Mouse (Mus musculus) hindbrain, embryonic 16.5 days (tissue): ENCODE data around the gene Rab25. TPM values are rescaled to one million over a fixed set of nuclear protein-coding genes. Genes with fewer than 3 reads are reported as not detected.
A peak's percentile ranks its signal among the peaks of the same experiment; 100 is the strongest.

ENCODE experiments used
- ATAC-seq: fragments of 200-750 bp; cut with Nextera tagmentation; 2 replicates; pipeline ENCODE4 v1.8.0; 2017; ENCODE audit warnings: moderate TSS enrichment, moderate library complexity
- H3K27ac ChIP-seq: fragments of 300-500 bp; sonication (generic); 2 replicates; pipeline ENCODE4 v1.5.1; 2014; ENCODE audit warnings: low read depth, mild to moderate bottlenecking, control low read depth, low read length, moderate library complexity
- H3K27me3 ChIP-seq: fragments of 300-500 bp; sonication (generic); replicated peaks from 2 replicates; pipeline ENCODE4 v1.6.1; 2014; ENCODE audit warnings: low read length; ENCODE audit not compliant: control insufficient read depth, insufficient read depth
- H3K36me3 ChIP-seq: fragments of 300-500 bp; sonication (generic); 2 replicates; pipeline ENCODE4 v1.6.1; 2014; ENCODE audit warnings: mild to moderate bottlenecking, low read length, moderate library complexity, mixed read lengths; ENCODE audit not compliant: control insufficient read depth, insufficient read depth
- H3K4me1 ChIP-seq: fragments of 300-500 bp; sonication (generic); 2 replicates; pipeline ENCODE4 v1.6.1; 2014; ENCODE audit warnings: low read depth, low read length; ENCODE audit not compliant: control insufficient read depth, insufficient read depth
- H3K4me2 ChIP-seq: fragments of 300-500 bp; sonication (generic); 2 replicates; pipeline ENCODE4 v1.6.1; 2014; ENCODE audit warnings: mild to moderate bottlenecking, low read length, control low read depth, moderate library complexity
- H3K4me3 ChIP-seq: fragments of 300-500 bp; sonication (generic); 2 replicates; pipeline ENCODE4 v1.5.1; 2014; ENCODE audit warnings: mild to moderate bottlenecking, low read length, control low read depth, moderate library complexity
- H3K9ac ChIP-seq: fragments of 300-500 bp; sonication (generic); 2 replicates; pipeline ENCODE4 v1.6.1; 2014; ENCODE audit warnings: low read depth, mild to moderate bottlenecking, control low read depth, low read length, moderate library complexity
- H3K9me3 ChIP-seq: fragments of 300-500 bp; sonication (generic); 2 replicates; pipeline ENCODE4 v1.6.1; 2014; ENCODE audit warnings: mild to moderate bottlenecking, low read length, moderate library complexity; ENCODE audit not compliant: control insufficient read depth
- WGBS: fragments of 180-500 bp; shearing (Covaris S2); extraction: QIAGEN DNeasy Blood & Tissue Kit; methylation state at CpG from one replicate; pipeline ENCODE4 v1.1.7; 2014; 5-methylcytosine and 5-hydroxymethylcytosine counted together
- polyA plus RNA-seq: library from polyadenylated mRNA; unstranded; fragments of >200 nt; fragmentation: Nextera tagmentation; extraction: Ambion mirVana; gene quantifications from 2 replicates; pipeline ENCODE4 v1.2.1, GENCODE M21; 2015

Rab25 gene
- polyA plus RNA-seq, 1 experiment from 2014 or later, result not detected

GRCm38 (mm10) chr3:88523027-88523426 is 25.1 kb downstream of the Rab25 start:
- no peak overlapping the region for H3K27ac ChIP-seq
- H3K9ac ChIP-seq, result no peak overlapping the region
- WGBS, result 89% methylated on average over 8 of the region's 8 CpGs
- H3K27me3 ChIP-seq, result no peaks in the 10 kb centered on the region
- H3K4me2 ChIP-seq, result no peak overlapping the region
- no peak for ATAC-seq
- no peaks in the 10 kb centered on the region for H3K9me3 ChIP-seq
- no peak overlapping the region for H3K4me3 ChIP-seq
- H3K4me1 ChIP-seq, result peaks cover 15% of the 10 kb centered on the region
- H3K36me3 ChIP-seq, result no peaks in the 10 kb centered on the region

GRCm38 (mm10) chr3:88521803-88522331 is 26.2 kb downstream of the Rab25 start:
- ATAC-seq, result 0 out of 2 replicates have a peak, but pooled peaks have one; percentile 13
- Histone ChIP-seq H3K4me2 (no peak overlapping the region), H3K9ac (no peak overlapping the region), H3K27ac (no peak overlapping the region), H3K4me1 (peaks cover 7% of the 10 kb centered on the region), H3K9me3 (no peaks in the 10 kb centered on the region), H3K27me3 (no peaks in the 10 kb centered on the region), H3K36me3 (no peaks in the 10 kb centered on the region), H3K4me3 (no peak overlapping the region)
- 34% methylated on average over 9 of the region's 9 CpGs for WGBS

DNA sequence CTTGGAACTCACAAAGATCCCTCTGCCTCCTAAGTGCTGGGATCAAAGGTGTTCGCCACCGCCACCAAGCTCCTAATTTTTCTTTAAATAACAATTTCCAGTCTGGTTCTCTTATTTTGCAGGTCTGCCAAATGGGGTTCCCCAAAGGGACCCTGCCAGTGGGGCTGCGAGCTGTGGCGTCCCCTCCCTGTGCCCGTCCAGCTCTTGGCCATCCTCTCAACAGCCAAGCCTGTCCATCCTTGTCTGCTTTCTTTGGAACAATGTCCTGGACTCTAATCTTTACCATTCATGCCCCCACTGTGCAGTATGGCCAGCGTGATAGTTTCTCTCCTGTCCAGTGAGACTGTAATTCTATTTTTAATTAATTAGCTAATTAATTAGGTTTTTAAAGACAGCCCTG is 26.9 kb downstream of the Rab25 start:
- ATAC-seq, result no peak
- 87% methylated on average over 6 of the region's 6 CpGs for whole genome bisulfite sequencing
- Histone ChIP-seq H3K27me3 (no peaks in the 10 kb centered on the region), H3K9ac (no peak overlapping the region), H3K4me2 (no peak overlapping the region), H3K4me3 (no peak overlapping the region), H3K9me3 (no peaks in the 10 kb centered on the region), H3K27ac (no peak overlapping the region), H3K36me3 (no peaks in the 10 kb centered on the region), H3K4me1 (peaks cover 4% of the 10 kb centered on the region)

- Histone ChIP-seq H3K9me3 (no peaks in the 10 kb centered on the region), H3K36me3 (no peaks in the 10 kb centered on the region), H3K4me1 (no peaks in the 10 kb centered on the region), H3K4me2 (no peak overlapping the region), H3K27ac (no peak overlapping the region), H3K4me3 (no peak overlapping the region), H3K27me3 (no peaks in the 10 kb centered on the region), H3K9ac (no peak overlapping the region)
- no peak for ATAC-seq
- WGBS, result 79% methylated on average over 2 of the region's 2 CpGs
Measured at GRCm38 (mm10) chr3:88520078-88520477, 28.0 kb downstream of the Rab25 start.

DNA sequence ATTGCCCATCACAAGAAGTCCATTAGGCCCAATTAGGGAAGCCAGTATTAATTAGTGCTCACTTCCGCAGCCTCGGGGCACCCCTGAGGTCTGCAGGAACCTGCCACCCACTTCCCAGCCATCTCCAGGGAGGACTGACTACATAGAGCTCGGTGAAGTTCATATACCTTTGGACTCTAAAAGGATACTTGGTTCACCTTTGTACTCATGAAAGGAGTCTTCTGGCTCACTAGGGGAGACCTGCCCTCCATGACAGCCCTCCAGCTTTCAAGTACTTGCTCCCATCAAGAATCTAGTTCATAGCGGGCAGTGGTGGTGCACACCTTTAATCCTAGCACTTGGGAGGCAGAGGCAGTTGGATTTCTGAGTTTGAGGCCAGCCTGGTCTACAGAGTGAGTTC is 29.7 kb downstream of the Rab25 start:
- WGBS, result 87% methylated on average over 4 of the region's 4 CpGs
- H3K9ac ChIP-seq, result no peak overlapping the region
- H3K9me3 ChIP-seq, result no peaks in the 10 kb centered on the region
- ATAC-seq, result no peak
- no peak overlapping the region for H3K27ac ChIP-seq
- no peak overlapping the region for H3K4me3 ChIP-seq
- no peaks in the 10 kb centered on the region for H3K27me3 ChIP-seq
- H3K36me3 ChIP-seq, result no peaks in the 10 kb centered on the region
- H3K4me2 ChIP-seq, result no peak overlapping the region
- H3K4me1 ChIP-seq, result no peaks in the 10 kb centered on the region

- H3K36me3 ChIP-seq, result no peaks in the 10 kb centered on the region
- no peaks in the 10 kb centered on the region for H3K9me3 ChIP-seq
- 79% methylated on average over 2 of the region's 2 CpGs for WGBS
- no peaks in the 10 kb centered on the region for H3K27me3 ChIP-seq
- H3K4me1 ChIP-seq, result peaks cover 6% of the 10 kb centered on the region; the same call in 1 of the 2 replicates
- H3K4me3 ChIP-seq, result no peak overlapping the region
- H3K4me2 ChIP-seq, result no peak overlapping the region
- no peak overlapping the region for H3K27ac ChIP-seq
- no peak overlapping the region for H3K9ac ChIP-seq
- ATAC-seq, result no peak
Measured at GRCm38 (mm10) chr3:88516407-88516806, 31.7 kb downstream of the Rab25 start.

GRCm38 (mm10) chr3:88515095-88515386 is 33.1 kb downstream of the Rab25 start:
- Histone ChIP-seq H3K9me3 (no peaks in the 10 kb centered on the region), H3K9ac (no peak overlapping the region), H3K4me3 (no peak overlapping the region), H3K4me2 (no peak overlapping the region), H3K4me1 (peaks cover 12% of the 10 kb centered on the region), H3K27me3 (no peaks in the 10 kb centered on the region), H3K27ac (no peak overlapping the region), H3K36me3 (no peaks in the 10 kb centered on the region)
- ATAC-seq, result no peak
- WGBS, result 100% methylated on average over 2 of the region's 2 CpGs

DNA sequence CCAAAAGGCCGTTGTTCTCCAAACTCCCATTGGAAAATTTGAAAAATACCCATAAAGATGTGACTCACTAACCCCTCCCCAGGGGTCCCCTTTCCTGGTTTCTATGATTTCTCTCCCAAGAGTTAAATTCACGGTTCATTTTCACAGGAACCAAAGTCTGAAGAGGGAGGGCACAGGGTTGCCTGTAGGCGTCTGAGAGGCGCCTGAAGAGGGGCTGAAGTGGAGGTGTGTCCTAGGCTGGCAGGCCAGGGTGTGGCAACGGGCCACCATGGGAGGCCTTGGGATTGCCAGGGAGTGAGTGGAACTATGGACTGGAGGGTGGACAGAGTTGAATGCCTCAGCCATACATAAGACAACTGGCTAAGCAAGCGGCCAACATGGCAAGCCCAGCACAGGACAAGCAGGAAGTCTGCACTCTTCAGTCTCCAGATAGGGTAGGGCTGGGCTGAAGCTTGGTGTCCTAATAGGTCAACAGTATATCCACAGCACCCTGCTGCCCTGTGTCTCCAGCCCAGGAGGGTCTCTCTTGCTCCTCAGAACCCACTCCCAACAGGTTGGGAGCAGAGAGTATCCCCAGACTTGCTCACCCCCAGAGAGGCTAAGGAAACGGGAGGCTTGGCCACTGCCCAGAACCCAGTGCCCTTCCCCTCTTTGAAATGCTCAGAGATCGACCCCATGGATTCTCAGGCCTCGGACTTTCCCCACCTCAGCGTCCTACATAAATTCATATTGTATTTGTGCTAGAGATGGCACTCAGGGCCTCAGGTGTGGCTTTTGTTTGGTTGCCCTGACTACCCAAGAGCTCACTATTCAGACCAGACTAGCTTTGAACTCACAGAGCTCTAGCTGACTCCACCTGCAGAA is 33.6 kb downstream of the Rab25 start:
- ATAC-seq, result no peak
- peaks cover 18% of the 10 kb centered on the region for H3K4me1 ChIP-seq
- H3K4me3 ChIP-seq, result no peak overlapping the region
- no peak overlapping the region for H3K9ac ChIP-seq
- WGBS, result 84% methylated on average over 10 of the region's 10 CpGs
- no peak overlapping the region for H3K27ac ChIP-seq
- H3K36me3 ChIP-seq, result no peaks in the 10 kb centered on the region
- no peaks in the 10 kb centered on the region for H3K9me3 ChIP-seq
- no peak overlapping the region for H3K4me2 ChIP-seq
- H3K27me3 ChIP-seq, result no peaks in the 10 kb centered on the region

DNA sequence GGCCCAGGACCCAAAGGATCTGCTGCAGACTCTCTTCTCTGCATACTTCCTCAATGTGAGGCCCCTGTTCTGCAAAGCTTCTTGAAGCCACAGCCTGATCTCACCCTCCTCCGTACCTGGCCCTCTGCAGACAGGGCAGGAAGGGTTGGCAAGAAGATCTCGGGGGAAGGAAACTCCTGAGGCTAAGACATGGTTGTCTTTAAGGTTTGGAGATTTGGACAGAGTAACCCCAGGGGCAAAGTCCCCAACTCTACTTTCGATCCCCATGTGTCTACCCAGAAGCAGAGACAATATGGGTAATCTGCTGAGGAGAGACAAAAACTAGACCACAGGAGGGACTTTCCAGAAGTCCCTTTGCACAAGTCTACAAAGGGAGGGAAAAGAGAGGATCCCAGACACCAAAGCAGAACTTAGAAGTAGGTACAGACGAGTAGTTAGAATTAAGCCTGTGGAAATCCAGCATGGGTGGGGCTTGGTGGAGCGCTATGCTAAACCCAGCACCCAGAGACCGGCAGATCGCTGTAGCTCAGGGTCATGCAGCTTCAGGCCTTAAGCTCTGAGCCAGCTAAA is 34.5 kb downstream of the Rab25 start:
- H3K4me1 ChIP-seq, result peaks cover 21% of the 10 kb centered on the region
- H3K27ac ChIP-seq, result no peak overlapping the region
- no peaks in the 10 kb centered on the region for H3K36me3 ChIP-seq
- no peak overlapping the region for H3K4me2 ChIP-seq
- no peak for ATAC-seq
- 82% methylated on average over 7 of the region's 7 CpGs for WGBS
- no peaks in the 10 kb centered on the region for H3K27me3 ChIP-seq
- no peaks in the 10 kb centered on the region for H3K9me3 ChIP-seq
- no peak overlapping the region for H3K4me3 ChIP-seq
- no peak overlapping the region for H3K9ac ChIP-seq
